Mouse (Mus musculus) neutrophil, adult 65 days (primary cell): Measurements from ENCODE around the gene Prps1l3. TPM values are rescaled to one million over a fixed set of nuclear protein-coding genes. Genes with fewer than 3 reads are reported as not detected.

Experiments used
- total RNA-seq: library from RNA; stranded (reverse); gene quantifications from 2 replicates; pipeline ENCODE4 v1.2.4, GENCODE M21; 2023

Gene Prps1l3
- total RNA-seq: 12.9 and 14.8 TPM in 2 replicates

GRCm38 (mm10) chr12:57230192-57230706 is at the start of gene Prps1l3, which contains the start of gene Mipol1:
Gene Prps1l3, plus strand, starts transcription at chr12:57230412.
Gene Mipol1, plus strand, starts transcription at chr12:57230427.

DNA sequence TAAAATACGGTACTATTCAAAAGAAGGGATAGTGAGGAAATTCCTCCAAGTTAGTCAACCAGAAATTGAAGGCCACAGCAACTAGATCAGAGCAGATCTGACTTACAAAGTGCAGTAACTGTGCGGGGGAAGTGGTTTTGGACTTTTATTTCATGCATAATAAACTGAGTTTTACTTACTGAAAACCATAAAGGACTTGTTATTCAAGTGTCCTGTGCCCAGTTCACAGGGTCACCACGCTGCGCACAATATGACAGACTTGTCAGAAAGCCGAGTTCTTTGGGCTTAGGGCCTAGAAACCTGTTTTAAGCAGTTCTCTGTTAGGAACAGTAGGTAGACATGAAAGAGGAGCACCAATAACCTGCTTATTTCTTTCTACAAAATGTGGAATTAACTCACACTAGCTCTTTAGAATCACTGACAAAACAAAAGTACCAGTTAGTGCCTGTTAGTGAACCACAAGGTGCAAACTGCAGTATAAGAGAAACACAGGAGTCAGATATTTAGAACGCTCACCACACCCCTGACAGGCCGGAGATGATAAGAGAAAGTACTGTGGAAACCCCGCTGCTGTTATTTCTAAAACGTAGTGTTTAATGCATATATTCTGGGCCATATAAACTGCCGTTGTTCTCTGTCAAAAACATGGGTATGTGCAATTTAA is 32.7 kb upstream of the Prps1l3 start, which contains the start of gene Slc25a21:
TSS of gene Slc25a21 (minus strand) at position 110 of the 664 bp plus-strand sequence.

Other genes with a start within 250 kb of the Prps1l3 start
- 0.38 and 0.64 TPM in 2 replicates for gene Slc25a21, start 32.9 kb upstream of the Prps1l3 start, total RNA-seq
- 0.36 TPM in 1 of 2 replicates, not detected in the other for gene Mipol1, start within 50 bp of the Prps1l3 start, total RNA-seq